Mouse (Mus musculus): Measurements from ENCODE around the gene Zfp60. TPM values are rescaled to one million over a fixed set of nuclear protein-coding genes. Genes with fewer than 3 reads are reported as not detected.
"Not testable (repeated sequence)": the region's sequence is repeated elsewhere in the genome, so short reads cannot be mapped to it uniquely, and the experiment has no call there.

The Zfp60 gene
- polyA plus RNA-seq, 1 experiment from 2014 or later = 27.1 TPM

DNA sequence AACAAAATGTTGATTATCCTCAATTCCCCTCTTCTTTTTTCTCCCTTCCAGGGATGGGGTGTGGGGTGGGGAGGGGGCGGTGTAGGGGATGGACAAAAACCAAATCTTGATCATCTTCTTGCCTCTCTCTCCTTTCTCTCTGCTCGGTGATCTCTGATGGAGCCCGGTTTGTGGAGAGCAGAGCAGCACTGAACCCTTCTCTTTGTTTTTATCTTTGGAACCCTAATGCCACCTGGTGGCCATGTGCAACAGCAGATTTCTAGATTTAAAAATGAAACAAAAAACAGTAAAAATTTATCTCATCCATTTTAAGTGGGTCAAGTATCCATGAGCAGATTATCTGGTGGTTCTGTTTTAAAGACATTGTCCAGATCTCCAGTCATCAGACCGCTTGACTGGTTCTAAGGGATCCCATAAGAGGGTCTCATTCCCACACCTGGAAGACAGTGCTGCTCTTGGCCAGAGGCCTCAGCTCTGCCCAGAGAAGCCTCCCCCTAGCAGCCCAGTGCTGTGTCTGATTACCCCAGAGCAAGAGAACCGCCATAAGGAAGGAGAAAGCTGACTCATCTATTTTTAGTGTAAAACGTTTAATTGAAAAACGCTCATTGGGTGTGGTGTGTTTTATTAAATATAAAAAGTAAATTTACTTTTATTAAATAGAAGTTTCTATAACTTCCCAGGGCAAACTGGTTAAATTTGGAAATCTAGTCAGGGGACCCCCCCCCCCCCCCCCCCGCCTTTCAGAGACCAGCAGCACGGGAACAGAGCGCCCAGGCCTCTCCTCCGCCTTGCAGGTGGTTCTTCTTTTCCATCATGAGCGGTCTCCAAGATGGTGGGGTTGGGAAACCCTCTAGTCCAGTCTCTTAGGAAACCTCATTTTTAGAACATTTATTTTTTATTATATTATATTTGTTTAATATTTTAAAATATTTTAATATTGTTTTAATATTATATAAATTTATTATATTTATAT is 5.3 kb upstream of the Zfp60 start:
- no peaks in the 10 kb centered on the region for H3K27me3 ChIP-seq (replicated peaks)
- no peak for ATAC-seq (ENCODE audit: insufficient read depth, low FRiP score, low read depth)
- H3K4me3 ChIP-seq (replicated peaks) = no peak overlapping the region
- H3K9ac ChIP-seq = no peak overlapping the region
- H3K9me3 ChIP-seq = no peaks in the 10 kb centered on the region
- H3K4me2 ChIP-seq = no peak overlapping the region
- no peaks in the 10 kb centered on the region for H3K36me3 ChIP-seq
- WGBS = 38% methylated on average over 12 of the region's 12 CpGs
- no peaks in the 10 kb centered on the region for H3K4me1 ChIP-seq
- H3K27ac ChIP-seq = no peak overlapping the region

DNA sequence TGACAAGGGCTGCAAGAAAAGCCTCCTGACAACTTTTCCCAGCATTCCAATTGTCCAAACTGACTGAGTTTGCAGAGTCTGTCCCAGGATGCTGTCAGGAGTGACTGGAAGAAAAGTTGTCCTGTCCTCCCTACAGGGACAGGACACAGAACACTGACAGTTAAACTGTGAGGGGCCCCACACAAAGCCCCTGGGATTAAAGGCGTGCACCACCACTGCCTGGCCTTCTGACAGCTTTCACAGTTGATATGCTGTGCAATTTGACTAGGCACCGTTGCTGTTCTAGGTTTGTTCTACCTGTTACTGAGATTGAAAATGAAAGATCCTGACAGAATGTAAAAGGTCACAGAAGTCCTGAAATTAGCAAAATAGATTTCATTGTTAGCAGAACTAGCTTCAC is 3.7 kb upstream of the Zfp60 start:
- Histone ChIP-seq H3K36me3 (no peaks in the 10 kb centered on the region), H3K4me3 (replicated peaks) (no peak overlapping the region), H3K9ac (no peak overlapping the region), H3K9me3 (no peaks in the 10 kb centered on the region), H3K4me1 (0 out of 2 replicates have a peak, but pooled peaks cover 1% of the 10 kb centered on the region), H3K4me2 (no peak overlapping the region), H3K27ac (no peak overlapping the region), H3K27me3 (replicated peaks) (no peaks in the 10 kb centered on the region)
- ATAC-seq (ENCODE audit: insufficient read depth, low FRiP score, low read depth) = no peak
- WGBS = 55% methylated on average over 2 of the region's 2 CpGs

DNA sequence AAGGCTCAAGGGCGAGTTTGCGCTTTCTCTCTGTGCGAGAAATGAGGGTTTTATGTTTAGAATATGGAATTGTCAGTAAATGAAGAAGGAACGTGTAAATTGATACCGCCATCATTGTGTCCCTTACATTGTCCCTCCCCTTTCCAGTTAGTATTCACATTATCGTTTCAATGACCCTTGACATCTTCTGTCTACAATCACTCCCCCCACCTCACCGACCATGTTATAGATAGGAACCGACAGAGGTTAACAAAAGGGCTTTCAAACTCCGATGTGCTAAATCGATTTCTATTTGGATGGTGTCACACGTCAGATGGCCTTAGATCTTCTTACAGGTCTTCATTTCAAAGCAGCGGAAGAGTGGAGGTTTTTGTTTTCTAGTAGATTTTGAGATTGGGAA is 757 bp downstream of the Zfp60 start:
- Histone ChIP-seq H3K4me2 (peak overlapping the region; percentile 54), H3K27ac (peak overlapping the region; percentile 97), H3K27me3 (replicated peaks) (no peaks in the 10 kb centered on the region), H3K36me3 (no peaks in the 10 kb centered on the region), H3K4me1 (0 out of 2 replicates have a peak, but pooled peaks cover 2% of the 10 kb centered on the region), H3K9ac (peak overlapping the region; percentile 81; the same call in 1 of the 2 replicates), H3K9me3 (no peaks in the 10 kb centered on the region), H3K4me3 (replicated peaks) (peak overlapping the region; percentile 83)
- no peak for ATAC-seq (ENCODE audit: insufficient read depth, low FRiP score, low read depth)
- 5% methylated on average over 12 of the region's 12 CpGs for WGBS

DNA sequence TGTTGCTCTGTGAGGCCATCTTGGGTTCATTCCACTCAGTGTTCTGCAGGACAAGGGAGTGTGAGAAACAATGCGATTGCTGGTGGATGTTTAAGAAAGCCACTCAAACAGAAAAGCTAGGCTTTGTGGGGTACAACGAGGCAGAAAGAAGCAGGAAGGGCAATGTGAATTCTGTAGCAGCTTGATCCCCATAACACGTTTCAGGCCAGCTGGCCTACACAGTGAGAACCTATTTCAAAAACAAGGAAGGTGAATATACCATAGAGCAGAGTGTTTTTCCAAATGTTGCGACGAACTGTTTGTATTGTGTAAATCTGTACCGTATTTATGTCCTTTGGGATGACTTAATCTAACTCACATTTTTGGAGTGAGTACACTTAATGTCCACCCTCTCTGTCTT is 1.3 kb downstream of the Zfp60 start:
- no peaks in the 10 kb centered on the region for H3K36me3 ChIP-seq
- peak overlapping the region; percentile 97; the same call in 1 of the 2 replicates for H3K27ac ChIP-seq
- peak overlapping the region; percentile 54 for H3K4me2 ChIP-seq
- H3K4me3 ChIP-seq (replicated peaks) = peak overlapping the region; percentile 83
- 80% methylated on average over 6 of the region's 6 CpGs for WGBS
- no peaks in the 10 kb centered on the region for H3K9me3 ChIP-seq
- ATAC-seq (ENCODE audit: insufficient read depth, low FRiP score, low read depth) = no peak
- H3K9ac ChIP-seq = no peak overlapping the region
- H3K27me3 ChIP-seq (replicated peaks) = no peaks in the 10 kb centered on the region
- 0 out of 2 replicates have a peak, but pooled peaks cover 2% of the 10 kb centered on the region for H3K4me1 ChIP-seq

DNA sequence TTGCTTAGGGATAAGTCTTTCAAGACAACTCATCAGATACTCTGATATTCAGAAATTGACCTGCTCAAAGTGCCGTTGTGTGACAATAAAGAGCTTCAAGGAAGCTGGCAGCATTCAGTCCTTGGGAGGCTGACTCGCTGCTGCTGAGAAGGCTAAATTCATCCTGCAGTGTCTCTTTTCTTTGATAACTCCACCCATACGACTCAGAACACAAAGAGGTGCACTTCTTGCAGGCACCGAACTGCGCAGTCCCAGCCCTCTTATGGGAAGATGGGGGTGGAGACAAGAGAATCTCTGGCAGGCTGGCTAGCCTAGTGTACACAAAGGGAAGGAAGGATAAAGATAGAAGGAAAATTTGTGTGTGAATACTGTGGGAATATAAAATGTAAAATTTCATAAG is 4.3 kb downstream of the Zfp60 start:
- no peak overlapping the region for H3K4me2 ChIP-seq
- H3K9ac ChIP-seq = no peak overlapping the region
- 0 out of 2 replicates have a peak, but pooled peaks cover 2% of the 10 kb centered on the region for H3K4me1 ChIP-seq
- no peak overlapping the region for H3K27ac ChIP-seq
- ATAC-seq (ENCODE audit: insufficient read depth, low FRiP score, low read depth) = no peak
- no peak overlapping the region for H3K4me3 ChIP-seq (replicated peaks)
- H3K36me3 ChIP-seq = peaks cover 16% of the 10 kb centered on the region
- H3K27me3 ChIP-seq (replicated peaks) = no peaks in the 10 kb centered on the region
- H3K9me3 ChIP-seq = no peaks in the 10 kb centered on the region
- WGBS = 76% methylated on average over 5 of the region's 5 CpGs

DNA sequence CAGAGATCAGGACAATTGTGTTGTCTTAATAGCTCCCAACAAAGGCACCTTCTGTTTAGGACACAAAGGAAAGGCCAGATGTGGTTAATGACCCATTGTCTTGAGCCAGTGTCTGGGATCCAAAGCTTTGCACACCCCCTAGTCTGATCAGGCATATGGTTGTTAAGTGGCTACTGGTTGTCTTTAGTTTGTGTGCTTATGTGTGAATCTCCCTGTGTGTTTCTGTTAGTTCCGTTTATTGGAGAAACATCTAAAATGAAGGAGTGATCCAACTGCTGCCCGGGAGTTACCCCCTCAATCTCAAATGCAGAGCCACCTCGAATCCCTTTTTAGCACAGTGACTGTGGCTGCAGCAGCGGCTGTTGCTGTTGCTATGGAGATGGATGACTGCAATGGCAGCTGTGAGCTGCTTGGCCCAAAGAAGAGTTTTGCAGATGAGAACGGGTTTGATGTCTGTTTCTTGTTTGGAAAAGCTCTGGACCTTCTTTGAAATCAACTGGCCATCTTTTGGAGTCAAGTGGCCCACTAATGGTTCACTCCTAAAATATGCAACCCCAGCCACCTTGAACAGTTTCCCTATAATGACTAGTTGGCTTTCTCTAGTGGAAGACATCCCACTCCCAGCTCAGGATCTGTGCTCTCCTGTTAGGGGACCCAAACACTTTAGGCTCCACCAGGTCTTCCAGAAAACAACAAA is 25.3 kb downstream of the Zfp60 start:
- no peak overlapping the region for H3K4me2 ChIP-seq
- no peak for ATAC-seq (ENCODE audit: insufficient read depth, low FRiP score, low read depth)

DNA sequence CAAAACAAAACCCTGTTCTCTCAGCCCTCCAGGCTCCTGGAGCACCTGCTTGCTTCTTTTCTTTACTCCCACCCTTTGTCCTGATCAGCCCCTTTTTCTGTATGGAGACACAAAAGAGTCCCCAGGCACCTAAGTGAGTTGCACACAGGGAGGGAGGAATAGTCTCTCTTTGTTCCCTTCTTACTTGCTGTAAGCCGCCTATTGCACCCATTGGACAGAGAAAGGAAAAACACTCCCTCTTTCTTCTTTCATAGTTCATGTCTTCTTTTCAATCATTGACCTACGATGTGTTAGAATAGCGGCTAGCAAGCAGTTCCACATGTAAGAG is 25.8 kb downstream of the Zfp60 start:
- H3K4me3 ChIP-seq (replicated peaks) = no peak overlapping the region
- no peak overlapping the region for H3K27ac ChIP-seq
- H3K27me3 ChIP-seq (replicated peaks) = no peaks in the 10 kb centered on the region
- no peak overlapping the region for H3K4me2 ChIP-seq
- no peaks in the 10 kb centered on the region for H3K36me3 ChIP-seq
- no peaks in the 10 kb centered on the region for H3K4me1 ChIP-seq
- no peaks in the 10 kb centered on the region for H3K9me3 ChIP-seq
- WGBS = 57% methylated on average over 3 of the region's 3 CpGs
- no peak for ATAC-seq (ENCODE audit: insufficient read depth, low FRiP score, low read depth)
- no peak overlapping the region for H3K9ac ChIP-seq

More for the DNA sequence above, 25.3 kb downstream of the Zfp60 start:
- Histone ChIP-seq H3K36me3 (peaks cover under 1% of the 10 kb centered on the region; the same call in 1 of the 2 replicates), H3K9ac (no peak overlapping the region), H3K4me1 (no peaks in the 10 kb centered on the region), H3K9me3 (no peaks in the 10 kb centered on the region), H3K27me3 (replicated peaks) (no peaks in the 10 kb centered on the region), H3K4me3 (replicated peaks) (no peak overlapping the region), H3K27ac (no peak overlapping the region)
- WGBS = 42% methylated on average over 5 of the region's 5 CpGs

DNA sequence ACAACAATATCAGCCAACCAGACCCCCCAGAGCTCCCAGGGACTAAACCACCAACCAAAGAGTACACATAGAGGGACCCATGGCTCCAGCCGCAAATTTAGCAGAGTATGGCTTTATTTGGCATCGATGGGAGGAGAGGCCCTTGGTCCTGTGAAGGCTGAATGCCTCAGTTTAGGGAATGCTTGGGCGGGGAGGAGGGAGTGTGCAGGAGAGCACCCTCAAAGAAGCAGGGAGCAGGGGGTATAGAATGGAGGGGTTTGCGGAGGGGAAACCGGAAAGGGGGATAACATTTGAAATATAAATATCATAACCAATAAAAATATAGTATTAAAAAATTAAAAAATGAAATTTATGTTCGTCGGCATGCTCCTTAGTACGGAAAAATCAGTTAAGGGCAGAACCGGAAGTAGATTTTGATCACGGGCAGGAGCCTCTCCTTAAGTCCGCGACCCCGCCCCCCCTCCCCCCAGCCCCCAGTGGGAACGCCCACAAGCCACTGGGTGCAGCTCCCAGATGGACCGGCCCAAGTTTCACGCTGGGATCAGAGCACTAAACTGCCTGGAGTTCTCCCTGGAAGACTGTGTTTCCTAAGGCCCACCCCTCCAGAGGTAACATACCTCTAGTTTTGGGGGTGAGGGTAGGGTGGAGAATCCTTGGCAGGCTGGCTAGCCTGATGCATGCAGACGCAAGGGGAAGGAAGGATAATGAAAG is 34.1 kb downstream of the Zfp60 start:
- Histone ChIP-seq H3K27me3 (replicated peaks) (no peaks in the 10 kb centered on the region), H3K4me2 (peak overlapping the region; percentile 59), H3K36me3 (no peaks in the 10 kb centered on the region), H3K4me3 (replicated peaks) (peak overlapping the region; percentile 30), H3K9ac (no peak overlapping the region), H3K27ac (no peak overlapping the region), H3K4me1 (no peaks in the 10 kb centered on the region), H3K9me3 (no peaks in the 10 kb centered on the region)
- 7% methylated on average over 16 of the region's 17 CpGs for WGBS
- ATAC-seq (ENCODE audit: insufficient read depth, low FRiP score, low read depth) = no peak

DNA sequence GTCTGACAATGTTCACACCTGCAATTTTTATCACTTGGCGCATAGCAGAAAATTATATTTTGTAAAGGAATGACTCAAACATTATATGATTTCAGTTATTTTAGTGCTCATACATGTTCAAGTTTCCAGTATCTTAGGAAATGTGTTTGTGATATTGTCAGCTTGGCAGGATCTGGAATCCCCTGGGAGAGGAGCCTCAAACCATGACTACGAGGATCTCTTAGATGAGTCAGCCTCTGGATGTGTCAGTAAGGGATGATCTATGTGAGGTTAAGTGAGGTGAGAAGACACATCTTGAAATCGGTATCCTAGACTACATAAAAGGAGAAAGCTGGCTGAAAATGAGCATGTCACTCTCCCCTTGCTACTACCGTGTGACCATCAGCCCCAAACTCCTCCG is 58.1 kb downstream of the Zfp60 start:
- ATAC-seq (ENCODE audit: insufficient read depth, low FRiP score, low read depth) = no peak
- Histone ChIP-seq H3K9me3 (no peaks in the 10 kb centered on the region), H3K27me3 (replicated peaks) (no peaks in the 10 kb centered on the region), H3K4me3 (replicated peaks) (no peak overlapping the region), H3K4me1 (no peaks in the 10 kb centered on the region), H3K4me2 (no peak overlapping the region), H3K9ac (no peak overlapping the region), H3K27ac (no peak overlapping the region), H3K36me3 (no peaks in the 10 kb centered on the region)
- 77% methylated on average over 5 of the region's 5 CpGs for WGBS

DNA sequence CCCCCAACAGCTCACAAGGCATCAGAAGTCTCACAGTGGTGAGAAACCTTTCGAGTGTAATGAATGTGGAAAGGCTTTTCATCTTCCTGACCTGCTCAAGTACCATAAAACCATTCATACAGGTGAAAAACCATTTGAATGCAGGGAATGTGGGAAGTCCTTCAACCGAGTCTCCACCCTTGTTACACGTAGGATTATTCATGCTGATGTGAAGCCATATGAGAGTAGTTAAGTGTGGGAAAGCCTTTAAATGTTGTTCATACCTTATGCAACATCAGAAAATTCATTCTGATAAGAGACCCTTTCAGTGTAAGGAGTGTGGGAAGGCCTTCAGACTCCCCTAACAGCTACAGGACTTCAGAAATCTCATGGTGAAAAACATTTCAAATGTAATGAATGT is 62.7 kb downstream of the Zfp60 start:
- H3K4me2 ChIP-seq; ATAC-seq (ENCODE audit: insufficient read depth, low FRiP score, low read depth); H3K4me1 ChIP-seq; H3K9me3 ChIP-seq; H3K27me3 ChIP-seq (replicated peaks); H3K9ac ChIP-seq; H3K36me3 ChIP-seq; H3K4me3 ChIP-seq (replicated peaks); H3K27ac ChIP-seq: not testable (repeated sequence)
- 50% methylated on average over 3 of the region's 3 CpGs for WGBS

DNA sequence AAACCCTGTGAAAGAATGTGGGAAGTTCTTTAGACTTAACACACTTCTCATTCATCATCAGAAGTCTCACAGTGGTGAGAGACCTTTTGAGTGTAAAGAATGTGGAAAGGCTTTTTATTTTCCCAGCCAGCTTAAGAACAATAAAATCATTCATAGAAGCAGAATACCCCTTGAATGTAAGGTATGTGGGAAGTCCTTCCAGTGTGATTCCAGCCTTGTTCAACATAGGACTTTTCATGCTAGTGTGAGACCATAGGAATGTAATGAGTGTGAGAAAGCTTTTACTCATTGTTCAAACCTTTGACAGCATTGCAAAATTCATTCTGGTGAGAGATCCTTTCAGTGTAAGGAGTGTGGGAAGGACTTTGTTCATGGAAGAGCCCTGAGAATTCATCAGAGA is 63.4 kb downstream of the Zfp60 start:
- no peak overlapping the region for H3K4me3 ChIP-seq (replicated peaks)
- H3K9me3 ChIP-seq = no peaks in the 10 kb centered on the region
- H3K4me2 ChIP-seq = no peak overlapping the region
- H3K9ac ChIP-seq = no peak overlapping the region
- ATAC-seq (ENCODE audit: insufficient read depth, low FRiP score, low read depth) = no peak
- H3K36me3 ChIP-seq = no peaks in the 10 kb centered on the region
- H3K27me3 ChIP-seq (replicated peaks) = no peaks in the 10 kb centered on the region
- 0 out of 2 replicates have a peak, but pooled peaks cover 5% of the 10 kb centered on the region for H3K4me1 ChIP-seq
- H3K27ac ChIP-seq = no peak overlapping the region
